Mouse (Mus musculus): Measurements from ENCODE around the gene Gm9945.
A peak's percentile ranks its signal among the peaks of the same experiment; 100 is the strongest.

Gm9945 gene

DNA sequence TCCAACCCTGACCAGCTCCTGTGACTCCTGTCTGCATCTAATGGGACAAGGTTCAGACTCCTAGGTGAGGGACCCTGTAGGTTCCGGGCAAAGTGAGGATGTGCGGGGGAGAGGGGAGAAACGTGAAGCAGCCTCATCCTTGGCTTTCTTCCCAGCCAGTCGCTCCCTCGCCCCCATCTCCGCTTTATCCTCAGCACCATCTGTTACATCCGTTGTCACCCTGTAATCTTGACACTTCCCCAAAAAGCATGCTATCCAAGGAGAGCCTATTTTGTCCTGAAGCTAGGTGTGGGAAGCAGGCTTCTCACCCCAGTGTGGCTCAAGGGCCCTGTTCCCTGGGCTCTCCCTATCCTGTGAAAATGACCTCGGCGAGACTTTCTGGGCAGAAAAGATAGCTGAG is 43.0 kb downstream of the Gm9945 start:
- DNase-seq (ENCODE audit: low spot score) = no peak

- no peak for DNase-seq (ENCODE audit: low spot score)
Measured at GRCm38 (mm10) chr11:53523545-53524405, 43.8 kb downstream of the Gm9945 start.

GRCm38 (mm10) chr11:53524905-53525304 is 44.9 kb downstream of the Gm9945 start:
- DNase-seq (ENCODE audit: low spot score) = peak; percentile 14

- DNase-seq (ENCODE audit: low spot score) = no peak
Measured at GRCm38 (mm10) chr11:53525461-53525860, 45.5 kb downstream of the Gm9945 start.

DNA sequence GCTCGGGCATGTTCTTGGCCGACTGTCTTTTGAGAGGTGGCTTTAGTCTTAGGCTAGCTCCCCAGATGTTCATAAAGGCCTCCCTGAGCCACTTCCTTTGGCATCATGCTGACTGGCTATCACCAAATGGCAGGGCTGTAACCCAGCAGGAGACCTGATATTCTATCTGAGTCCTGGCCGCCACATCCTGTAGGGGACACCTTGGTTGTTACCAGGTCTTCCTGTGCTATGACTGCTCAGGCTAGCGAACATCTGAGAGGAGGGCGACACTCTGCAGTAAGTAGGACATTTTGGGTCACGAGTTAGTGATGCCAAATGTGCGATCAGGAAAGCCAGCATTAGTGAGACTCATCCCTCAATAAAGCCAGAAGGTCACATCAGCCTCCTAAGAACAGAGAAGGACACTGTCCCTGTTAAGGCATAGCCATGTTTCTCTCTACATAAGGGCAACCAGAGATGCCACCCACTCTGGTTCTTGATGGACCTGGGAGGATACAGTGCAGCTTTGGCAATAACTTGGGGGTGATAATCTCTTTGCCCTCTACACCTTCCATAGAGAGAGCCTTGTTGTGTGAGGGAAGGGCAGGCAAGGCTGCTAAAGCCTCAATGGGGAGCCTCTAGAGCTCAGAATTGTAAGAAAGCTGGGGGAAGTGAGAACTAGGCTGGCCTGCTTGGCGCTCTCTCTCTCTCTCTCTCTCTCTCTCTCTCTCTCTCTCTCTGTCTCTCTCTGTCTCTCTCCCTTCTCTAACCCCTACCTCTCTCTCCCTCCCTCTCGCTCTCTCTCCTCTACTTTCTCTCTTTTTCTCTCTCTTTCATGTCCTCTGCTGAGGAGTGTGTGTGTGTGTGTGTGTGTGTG is 48.7 kb downstream of the Gm9945 start:
- no peak for DNase-seq (ENCODE audit: low spot score)

DNA sequence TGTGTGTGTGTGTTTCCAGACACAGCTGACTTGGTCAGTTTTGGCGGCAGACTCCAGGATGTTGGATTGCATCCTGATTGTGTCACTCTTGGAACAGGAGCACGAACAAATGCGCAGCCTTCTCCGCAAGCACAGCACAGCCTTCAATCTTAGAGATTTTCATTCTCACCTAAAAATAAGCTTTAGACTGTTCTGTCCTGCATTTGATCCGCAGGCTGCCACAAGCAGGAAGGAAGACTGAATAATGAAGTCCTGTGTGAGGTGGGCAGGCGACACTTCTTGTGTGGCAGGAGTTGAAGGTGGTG is 49.2 kb downstream of the Gm9945 start:
- DNase-seq (ENCODE audit: low spot score) = no peak

GRCm38 (mm10) chr11:53530001-53530400 is 50.0 kb downstream of the Gm9945 start:
- no peak for DNase-seq (ENCODE audit: low spot score)
